Mouse (Mus musculus) small intestine, adult 2 months (tissue): ENCODE measurements around the gene Clec4a3. TPM values are rescaled to one million over a fixed set of nuclear protein-coding genes. Genes with fewer than 3 reads are reported as not detected.

Experiments used
- H3K27ac ChIP-seq: fragments of 200-500 bp; 2 replicates; pipeline ENCODE4 v1.5.1; 2012; ENCODE audit warnings: low read depth, low read length, control low read depth, inconsistent platforms; ENCODE audit not compliant: insufficient read depth
- H3K27me3 ChIP-seq: fragments of 200-500 bp; 2 replicates; pipeline ENCODE4 v1.6.1; 2012; ENCODE audit warnings: mild to moderate bottlenecking, moderate library complexity, low read length, inconsistent platforms; ENCODE audit not compliant: control insufficient read depth, insufficient read depth
- H3K36me3 ChIP-seq: fragments of 200-500 bp; 2 replicates; pipeline ENCODE4 v1.6.1; 2012; ENCODE audit warnings: mild to moderate bottlenecking, low read length, control low read depth, inconsistent platforms; ENCODE audit not compliant: control insufficient read depth, insufficient read depth
- H3K4me1 ChIP-seq: fragments of 200-500 bp; 2 replicates; pipeline ENCODE4 v1.6.1; 2012; ENCODE audit warnings: low read length, inconsistent platforms, mixed read lengths; ENCODE audit not compliant: control insufficient read depth, insufficient read depth, insufficient read length
- H3K4me3 ChIP-seq: fragments of 200-500 bp; 2 replicates; pipeline ENCODE4 v1.5.1; 2012; ENCODE audit warnings: low read depth, mild to moderate bottlenecking, control low read depth, inconsistent platforms, low read length, moderate library complexity
- CTCF ChIP-seq: fragments of 200-500 bp; IDR thresholded peaks from 2 replicates; pipeline ENCODE4 v1.5.1; 2012; ENCODE audit warnings: low read depth, mild to moderate bottlenecking, control low read depth, inconsistent platforms, low read length, moderate library complexity, mixed read lengths; ENCODE audit not compliant: insufficient replicate concordance, insufficient read length; ENCODE audit errors: extremely low read depth
- POLR2A ChIP-seq: fragments of 200-500 bp; IDR thresholded peaks from 2 replicates; pipeline ENCODE4 v1.6.1; 2012; ENCODE audit warnings: low read depth, mild to moderate bottlenecking, control low read depth, inconsistent platforms, low read length, moderate library complexity
- WGBS: fragments of 180-500 bp; shearing (Covaris S2); methylation state at CpG from one replicate; pipeline ENCODE4 v1.1.7; 2018; 5-methylcytosine and 5-hydroxymethylcytosine counted together
- polyA plus RNA-seq: library from polyadenylated mRNA; depleted of rRNA; stranded (reverse); fragments of >200 nt; gene quantifications from 2 replicates; pipeline ENCODE4 v1.2.3, GENCODE M21; 2012; rRNA removed

Gene Clec4a3
- polyA plus RNA-seq: 0.08 and 0.27 TPM in 2 replicates

- TF ChIP-seq POLR2A (no peak), CTCF (no peak)
- no peak within 1 kb of the TSS for H3K27ac ChIP-seq
These were observed at the start of gene Clec4a3 for GRCm38 (mm10) chr6:122952401-122952800. Gene Clec4a3 (plus strand): TSS chr6:122952515.

GRCm38 (mm10) chr6:122919922-122920321 is 32.4 kb upstream of the Clec4a3 start:
- H3K27ac ChIP-seq: no peak overlapping the region
- H3K27me3 ChIP-seq: no peaks in the 10 kb centered on the region
- WGBS: 31% methylated on average over 4 of the region's 4 CpGs
- no peak overlapping the region for H3K4me3 ChIP-seq
- TF ChIP-seq CTCF (no peak), POLR2A (no peak)
- H3K4me1 ChIP-seq: no peaks in the 10 kb centered on the region
- no peaks in the 10 kb centered on the region for H3K36me3 ChIP-seq

More at GRCm38 (mm10) chr6:122952401-122952800, at the start of gene Clec4a3:
- Histone ChIP-seq H3K4me1 (no peaks in the 10 kb centered on the region), H3K27me3 (no peaks in the 10 kb centered on the region), H3K4me3 (no peak within 1 kb of the TSS), H3K36me3 (no peaks in the 10 kb centered on the region)
- WGBS: 74% methylated on average over 8 of the region's 8 CpGs

- Histone ChIP-seq H3K4me1 (no peaks in the 10 kb centered on the region), H3K27me3 (no peaks in the 10 kb centered on the region), H3K4me3 (no peak within 1 kb of the TSS), H3K36me3 (no peaks in the 10 kb centered on the region), H3K27ac (no peak within 1 kb of the TSS; the same call in 1 of the 2 replicates)
- 44% methylated on average over 4 of the region's 4 CpGs for WGBS
- TF ChIP-seq CTCF: no peak
These were observed 30.9 kb upstream of the Clec4a3 start, which contains the start of gene Clec4a1 for GRCm38 (mm10) chr6:122921451-122921850. Gene Clec4a1 (plus strand): TSS chr6:122921848.

- no peak overlapping the region for H3K4me3 ChIP-seq
- 86% methylated on average over 3 of the region's 3 CpGs for WGBS
- H3K36me3 ChIP-seq: no peaks in the 10 kb centered on the region
- H3K27ac ChIP-seq: no peak overlapping the region
- H3K4me1 ChIP-seq: no peaks in the 10 kb centered on the region
- no peaks in the 10 kb centered on the region for H3K27me3 ChIP-seq
- TF ChIP-seq POLR2A: no peak
- TF ChIP-seq CTCF: no peak
These were observed 17.5 kb upstream of the Clec4a3 start for GRCm38 (mm10) chr6:122934845-122935244.

GRCm38 (mm10) chr6:122939618-122940017 is 12.7 kb upstream of the Clec4a3 start:
- Histone ChIP-seq H3K4me3 (no peak overlapping the region), H3K27ac (no peak overlapping the region), H3K4me1 (no peaks in the 10 kb centered on the region), H3K27me3 (no peaks in the 10 kb centered on the region), H3K36me3 (no peaks in the 10 kb centered on the region)
- WGBS: 76% methylated on average over 5 of the region's 5 CpGs
- TF ChIP-seq POLR2A: no peak
- TF ChIP-seq CTCF: no peak

- Histone ChIP-seq H3K36me3 (no peaks in the 10 kb centered on the region), H3K27me3 (no peaks in the 10 kb centered on the region), H3K4me1 (no peaks in the 10 kb centered on the region), H3K4me3 (no peak overlapping the region), H3K27ac (no peak overlapping the region)
- WGBS: 80% methylated on average over 2 of the region's 2 CpGs
- TF ChIP-seq CTCF (no peak), POLR2A (no peak)
These were observed 5.6 kb upstream of the Clec4a3 start for GRCm38 (mm10) chr6:122946760-122947159.

- no peak for TF ChIP-seq POLR2A
- no peak for TF ChIP-seq CTCF
- no peaks in the 10 kb centered on the region for H3K36me3 ChIP-seq
- no peak overlapping the region for H3K27ac ChIP-seq
- H3K27me3 ChIP-seq: no peaks in the 10 kb centered on the region
- WGBS: 71% methylated on average over 2 of the region's 2 CpGs
- no peaks in the 10 kb centered on the region for H3K4me1 ChIP-seq
- no peak overlapping the region for H3K4me3 ChIP-seq
These were observed 12.2 kb downstream of the Clec4a3 start for GRCm38 (mm10) chr6:122964562-122964961.

GRCm38 (mm10) chr6:122969048-122969447 is 16.7 kb downstream of the Clec4a3 start:
- TF ChIP-seq CTCF: no peak
- no peak for TF ChIP-seq POLR2A
- Histone ChIP-seq H3K4me1 (no peaks in the 10 kb centered on the region), H3K27me3 (no peaks in the 10 kb centered on the region), H3K4me3 (no peak overlapping the region), H3K36me3 (no peaks in the 10 kb centered on the region), H3K27ac (no peak overlapping the region)
- 77% methylated on average over 2 of the region's 2 CpGs for WGBS
